Comparison of ENCODE assay signal across 10 mouse cellular contexts in genomic region chr2:159069180-159069579, GRCm38 (mm10).
DNase-seq lines count a peak whose midpoint lies in the region; ATAC-seq and TF ChIP-seq lines count a peak whose summit lies in the region.
"Had no signal": no experiment of that assay in that cellular context is flagged by ENCODE, and none has a peak within 500 bp of the region (broad histone marks: within the 10 kb centered on the region; RNA-seq: fewer than 3 reads in every experiment).

No protein-coding gene starts in this region.

- H3K4me2 ChIP-seq in hindbrain, embryonic 11.5 days (replicated peaks; ENCODE audit: low read depth, low read length) = no peak overlapping the region
- no peak overlapping the region for H3K4me2 ChIP-seq in hindbrain, postnatal 0 days (ENCODE audit: low read depth, low read length)
- H3K4me2 ChIP-seq: embryonic facial prominence, embryonic 12.5 days; limb, embryonic 13.5 days had no signal

- DNase-seq in hindbrain, embryonic 10.5 days (ENCODE audit: low spot score) = no peak
- DNase-seq in hindbrain, embryonic 11.5 days (ENCODE audit: low spot score) = no peak
- peak; percentile 75 for DNase-seq in hindbrain, postnatal 0 days (ENCODE audit: low spot score)
- peak; percentile 23 to 35 for DNase-seq in left cerebral cortex, adult 9 months (ENCODE audit: low spot score in 2 of 2)
- DNase-seq in heart, postnatal 36 days = no peak
- no peak for DNase-seq in gastrocnemius, postnatal 36 days

- no peak overlapping the region for H3K9ac ChIP-seq in hindbrain, embryonic 11.5 days (ENCODE audit: low read depth, low read length)
- H3K9ac ChIP-seq in hindbrain, postnatal 0 days (replicated peaks; ENCODE audit: low read length) = no peak overlapping the region
- H3K9ac ChIP-seq: embryonic facial prominence, embryonic 12.5 days; limb, embryonic 13.5 days had no signal

- intact Hi-C loops in heart, postnatal 36 days (cut with DNase I) = no loop called here
- intact Hi-C loops in gastrocnemius, postnatal 36 days (cut with DNase I) = no loop called here

- WGBS in hindbrain, embryonic 10.5 days = 8% methylated on average over 6 of the region's 6 CpGs
- 8% methylated on average over 6 of the region's 6 CpGs for WGBS in hindbrain, embryonic 11.5 days
- 10% methylated on average over 6 of the region's 6 CpGs for WGBS in hindbrain, postnatal 0 days

- 0 out of 2 replicates have a peak overlapping the region, but pooled peaks have one; percentile 35 for H3K27ac ChIP-seq in hindbrain, embryonic 10.5 days
- no peak overlapping the region for H3K27ac ChIP-seq in hindbrain, embryonic 11.5 days (ENCODE audit: low read depth, low read length)
- H3K27ac ChIP-seq in hindbrain, postnatal 0 days = no peak overlapping the region
- H3K27ac ChIP-seq: embryonic facial prominence, embryonic 12.5 days; limb, embryonic 13.5 days had no signal

- H3K4me3 ChIP-seq in hindbrain, embryonic 10.5 days = no peak overlapping the region
- H3K4me3 ChIP-seq in hindbrain, embryonic 11.5 days (ENCODE audit: low read depth, low read length) = no peak overlapping the region
- H3K4me3 ChIP-seq in hindbrain, postnatal 0 days (ENCODE audit: low read length) = no peak overlapping the region
- H3K4me3 ChIP-seq: embryonic facial prominence, embryonic 12.5 days; limb, embryonic 13.5 days had no signal

- H3K4me1 ChIP-seq in hindbrain, embryonic 10.5 days (replicated peaks) = peaks cover 27% of the 10 kb centered on the region
- H3K4me1 ChIP-seq in hindbrain, embryonic 11.5 days (replicated peaks; ENCODE audit: control insufficient read depth, insufficient read depth, low read length) = no peaks in the 10 kb centered on the region
- H3K4me1 ChIP-seq in hindbrain, postnatal 0 days (ENCODE audit: insufficient read depth, low read length) = no peaks in the 10 kb centered on the region

- ATAC-seq in hindbrain, embryonic 11.5 days (ENCODE audit: low FRiP score) = no peak
- ATAC-seq in cerebellum, adult (ENCODE audit: insufficient number of reproducible peaks, low FRiP score, low TSS enrichment) = peak; percentile 84
- peak; percentile 67; the same call in 1 of the 2 replicates for ATAC-seq in hindbrain, postnatal 0 days
- no peak for ATAC-seq in granulocyte monocyte progenitor cell, adult 5-6 weeks (replicated peaks; ENCODE audit: poor library complexity, severe bottlenecking)

- no peaks in the 10 kb centered on the region for H3K9me3 ChIP-seq in hindbrain, embryonic 10.5 days
- H3K9me3 ChIP-seq in hindbrain, embryonic 11.5 days (ENCODE audit: control insufficient read depth, low read length) = no peaks in the 10 kb centered on the region
- H3K9me3 ChIP-seq in hindbrain, postnatal 0 days (ENCODE audit: low read length) = no peaks in the 10 kb centered on the region
- H3K9me3 ChIP-seq: embryonic facial prominence, embryonic 12.5 days; limb, embryonic 13.5 days had no signal

- no peak for TF ChIP-seq CTCF in hindbrain, postnatal 0 days (IDR thresholded peaks at IDR 0.05; ENCODE audit: low read depth)

- H3K27me3 ChIP-seq in hindbrain, embryonic 10.5 days (ENCODE audit: insufficient read depth, poor library complexity, severe bottlenecking) = peaks cover 46% of the 10 kb centered on the region
- peaks cover 3% of the 10 kb centered on the region; the same call in 1 of the 2 replicates for H3K27me3 ChIP-seq in hindbrain, embryonic 11.5 days (ENCODE audit: control insufficient read depth, insufficient read depth, low read length)
- H3K27me3 ChIP-seq in hindbrain, postnatal 0 days (ENCODE audit: insufficient read depth, low read length) = peaks cover 55% of the 10 kb centered on the region

- no peaks in the 10 kb centered on the region for H3K36me3 ChIP-seq in hindbrain, embryonic 10.5 days
- H3K36me3 ChIP-seq in hindbrain, embryonic 11.5 days (ENCODE audit: control insufficient read depth, insufficient read depth, low read length) = no peaks in the 10 kb centered on the region
- no peaks in the 10 kb centered on the region for H3K36me3 ChIP-seq in hindbrain, postnatal 0 days (ENCODE audit: insufficient read depth, low read length)
- H3K36me3 ChIP-seq: embryonic facial prominence, embryonic 12.5 days; limb, embryonic 13.5 days had no signal

Comparison
In these comparisons a context has a peak if more than half of its experiments do, and no peak if none do; other contexts are left out.
1. DNase-seq: peak in hindbrain, postnatal 0 days (single experiment) and left cerebral cortex, adult 9 months (2 of 2); none in hindbrain, embryonic 10.5 days (single experiment), hindbrain, embryonic 11.5 days (single experiment), heart, postnatal 36 days (0 of 2) and gastrocnemius, postnatal 36 days (0 of 2).
2. ATAC-seq: peak in cerebellum, adult (single experiment) and hindbrain, postnatal 0 days (single experiment); none in hindbrain, embryonic 11.5 days (single experiment) and granulocyte monocyte progenitor cell, adult 5-6 weeks (single experiment).